Mouse (Mus musculus) myocyte (in vitro differentiated cells): Measurements from ENCODE around the gene Ank2.

Source experiments
- E2F4 ChIP-seq: IDR thresholded peaks from one replicate; pipeline ENCODE4 v1.6.1; 2011; ENCODE audit warnings: mild to moderate bottlenecking, control low read depth, moderate library complexity; ENCODE audit not compliant: insufficient read depth
- MYOG ChIP-seq, 3 experiments: IDR thresholded peaks; one replicate each; pipeline ENCODE4 v1.6.1; 2011; ENCODE audit warnings: control low read depth in 2 of 3, low read depth in 2 of 3, mild to moderate bottlenecking in 2 of 3; ENCODE audit not compliant: insufficient read length in 2 of 3, control insufficient read depth in 1 of 3, insufficient read depth in 1 of 3
- POLR2A ChIP-seq: IDR thresholded peaks from one replicate; pipeline ENCODE4 v1.6.1; 2011; ENCODE audit warnings: low read depth, mild to moderate bottlenecking, control low read depth, moderate library complexity; ENCODE audit not compliant: insufficient read length
- POLR2AphosphoS2 ChIP-seq: IDR thresholded peaks from one replicate; pipeline ENCODE4 v1.6.1; 2011; ENCODE audit warnings: low read depth, control low read depth; ENCODE audit not compliant: insufficient read length
- SRF ChIP-seq: IDR thresholded peaks from one replicate; pipeline ENCODE4 v1.6.1; 2011; ENCODE audit warnings: low read depth; ENCODE audit not compliant: control insufficient read depth, insufficient read length
- TCF12 ChIP-seq: IDR thresholded peaks from one replicate; pipeline ENCODE4 v1.6.1; 2011; ENCODE audit warnings: mild to moderate bottlenecking, control low read depth; ENCODE audit not compliant: poor library complexity, insufficient read depth, severe bottlenecking
- USF1 ChIP-seq: IDR thresholded peaks from one replicate; pipeline ENCODE4 v1.6.1; 2011; ENCODE audit warnings: low read depth, mild to moderate bottlenecking, control low read depth, moderate library complexity

DNA sequence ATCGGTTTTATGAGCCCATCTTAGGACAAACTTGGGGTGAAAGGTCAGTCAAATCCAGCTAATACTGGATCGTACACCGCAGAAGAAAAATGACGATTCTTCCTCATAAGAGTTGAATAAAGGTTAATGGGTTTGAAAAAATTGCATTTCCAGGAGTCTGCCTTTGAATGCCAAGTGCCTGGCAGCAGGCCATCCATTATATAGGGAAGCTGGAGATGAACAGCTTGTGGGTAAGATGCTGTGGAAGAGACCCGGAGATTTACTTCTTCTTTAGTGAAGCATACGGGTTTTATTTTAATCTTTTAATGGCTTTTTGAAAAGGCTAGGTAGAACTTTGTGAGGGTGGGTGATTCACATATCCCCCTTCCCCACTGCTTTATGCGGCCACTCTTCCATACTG, 11.8 kb downstream of the Ank2 start:
- TF ChIP-seq POLR2A (no peak), USF1 (no peak), E2F4 (no peak), TCF12 (no peak), POLR2AphosphoS2 (no peak), SRF (no peak), MYOG (IDR thresholded peaks at IDR 0.05; ENCODE audit: control insufficient read depth in 1 of 3, insufficient read depth in 1 of 3, insufficient read length in 2 of 3, low read depth in 2 of 3) (no peak)
